Mouse (Mus musculus) G1E (cell line): ENCODE measurements around the gene Nod1. TPM values are rescaled to one million over a fixed set of nuclear protein-coding genes. Genes with fewer than 3 reads are reported as not detected.

Source experiments
- ATAC-seq: 2 replicates; pipeline ENCODE4 v1.8.0; 2016; ENCODE audit warnings: mild to moderate bottlenecking; ENCODE audit not compliant: insufficient number of reproducible peaks, poor library complexity, low FRiP score, severe bottlenecking; ENCODE audit errors: extremely low read depth
- DNase-seq: peaks from one replicate; pipeline ENCODE4 v3.0.0; 2012; ENCODE audit warnings: low spot score
- H3K27me3 ChIP-seq: 2 replicates; pipeline ENCODE4 v1.6.1; 2012; ENCODE audit warnings: mild to moderate bottlenecking, low read length, inconsistent platforms; ENCODE audit not compliant: insufficient read depth
- H3K36me3 ChIP-seq: replicated peaks from 2 replicates; pipeline ENCODE3; 2012; ENCODE audit warnings: mild to moderate bottlenecking, inconsistent platforms
- H3K4me1 ChIP-seq: 2 replicates; pipeline ENCODE4 v1.6.1; 2012; ENCODE audit warnings: low read depth, low read length, inconsistent platforms, mixed read lengths; ENCODE audit not compliant: insufficient read depth
- H3K4me3 ChIP-seq: 2 replicates; pipeline ENCODE4 v1.5.1; 2012; ENCODE audit warnings: low read depth, mild to moderate bottlenecking, inconsistent platforms, low read length, moderate library complexity, mixed read lengths
- H3K9me3 ChIP-seq: replicated peaks from 2 replicates; pipeline ENCODE4 v1.6.1; 2012; ENCODE audit warnings: inconsistent platforms
- CTCF ChIP-seq: IDR thresholded peaks from 2 replicates; pipeline ENCODE4 v1.5.1; 2012; ENCODE audit warnings: low read depth, low read length, inconsistent platforms, mixed read lengths
- GATA1 ChIP-seq: IDR thresholded peaks from 2 replicates; pipeline ENCODE4 v1.6.1; 2012; ENCODE audit warnings: borderline replicate concordance, low read length, inconsistent platforms, mixed read lengths
- GATA2 ChIP-seq: IDR thresholded peaks from 2 replicates; pipeline ENCODE4 v1.6.1; 2012; ENCODE audit warnings: low read depth, low read length, inconsistent platforms, borderline replicate concordance
- POLR2AphosphoS5 ChIP-seq: IDR thresholded peaks from 2 replicates; pipeline ENCODE4 v1.6.1; 2012; ENCODE audit warnings: low read depth, low read length, inconsistent platforms; ENCODE audit not compliant: insufficient replicate concordance
- TAL1 ChIP-seq: conservative IDR thresholded peaks from 2 replicates; pipeline ENCODE4 v1.6.1; 2012; ENCODE audit warnings: low read depth, low read length, inconsistent platforms, mixed read lengths
- polyA plus RNA-seq: library from polyadenylated mRNA; stranded (reverse); fragments of >175 nt; gene quantifications from 2 replicates; pipeline ENCODE4 v1.2.3, GENCODE M21; 2012
- total RNA-seq, 2 experiments: library from RNA; stranded (forward) in 1 of 2; stranded (reverse) in 1 of 2; fragments of 200-1000 nt in 1 of 2; fragments of >200 nt in 1 of 2; fragmentation: Nextera tagmentation in 1 of 2; gene quantifications; 2 replicates each; pipeline ENCODE4 v1.2.3; 2014 to 2017

The Nod1 gene
- total and polyA plus RNA-seq, 3 experiments: 0.03 to 0.11 TPM; not detected in 1

DNA sequence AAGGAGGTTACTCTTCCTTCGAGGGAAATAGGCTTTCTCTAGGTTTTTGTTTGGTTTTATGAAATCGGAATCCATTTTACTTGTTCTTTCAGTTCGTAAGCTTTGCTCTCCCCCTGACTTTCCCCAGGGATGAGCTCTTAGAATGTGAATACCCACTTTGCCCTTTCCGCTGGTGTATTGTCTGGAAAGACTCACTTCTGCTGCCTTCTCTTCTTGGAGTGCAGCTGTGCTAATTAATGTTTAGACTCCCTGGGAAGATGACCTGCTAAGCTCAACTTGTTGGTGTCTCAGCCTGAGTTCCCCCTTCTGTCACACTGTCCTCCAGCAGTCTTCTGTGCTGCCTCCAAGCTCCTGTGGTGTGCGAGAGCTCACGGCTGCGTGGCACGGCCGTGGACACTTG is 82.2 kb downstream of the Nod1 start:
- no peaks in the 10 kb centered on the region for H3K9me3 ChIP-seq
- H3K36me3 ChIP-seq: peaks cover 64% of the 10 kb centered on the region
- H3K4me1 ChIP-seq: no peaks in the 10 kb centered on the region
- ATAC-seq: no peak
- no peak overlapping the region for H3K4me3 ChIP-seq
- DNase-seq: no peak
- TF ChIP-seq GATA1: no peak
- no peak for TF ChIP-seq GATA2
- no peak for TF ChIP-seq POLR2AphosphoS5
- TF ChIP-seq TAL1: no peak
- TF ChIP-seq CTCF: no peak
- H3K27me3 ChIP-seq: no peaks in the 10 kb centered on the region

DNA sequence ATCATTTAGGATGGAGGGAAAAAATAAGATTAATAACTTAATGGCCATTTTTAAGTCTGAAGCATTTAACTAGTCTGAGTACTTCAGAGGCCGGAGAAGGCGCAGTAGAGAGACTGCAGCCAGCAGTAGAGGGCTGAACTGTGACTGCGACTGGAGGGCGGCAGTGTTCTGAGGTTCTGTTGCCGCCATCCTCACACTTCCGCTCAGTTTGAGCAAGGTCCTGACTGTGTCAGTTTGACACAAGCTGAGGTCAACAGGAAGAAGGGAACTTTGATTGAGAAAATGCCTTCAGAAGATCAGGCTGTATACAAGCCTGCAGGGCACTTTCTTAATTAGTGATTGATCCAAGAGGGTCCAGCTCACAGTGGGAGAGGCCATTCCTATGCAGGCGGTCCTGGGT is 86.2 kb downstream of the Nod1 start:
- H3K4me1 ChIP-seq: no peaks in the 10 kb centered on the region
- ATAC-seq: no peak
- no peak overlapping the region for H3K4me3 ChIP-seq
- DNase-seq: no peak
- no peaks in the 10 kb centered on the region for H3K9me3 ChIP-seq
- TF ChIP-seq CTCF (no peak), TAL1 (no peak), POLR2AphosphoS5 (no peak), GATA1 (no peak), GATA2 (no peak)
- H3K36me3 ChIP-seq: peaks cover 58% of the 10 kb centered on the region
- no peaks in the 10 kb centered on the region for H3K27me3 ChIP-seq

DNA sequence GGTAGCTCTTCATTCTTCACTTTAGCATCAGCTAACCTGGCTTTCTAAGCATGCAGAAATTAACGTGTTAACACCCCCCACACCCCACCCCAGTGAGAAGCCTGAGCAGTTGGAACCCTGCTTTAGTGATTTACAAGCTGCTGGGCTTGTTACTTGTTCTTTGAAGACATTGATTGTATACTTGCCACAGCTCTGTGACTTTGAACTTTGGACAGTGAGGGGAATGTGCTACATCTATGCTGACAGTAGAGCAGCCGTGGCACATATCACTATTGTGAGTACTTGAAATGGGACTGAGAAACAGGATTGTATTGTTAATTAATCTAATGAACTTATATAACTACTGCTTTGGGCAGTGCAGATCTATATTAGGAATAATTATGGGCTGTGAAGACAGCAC is 89.0 kb downstream of the Nod1 start:
- Histone ChIP-seq H3K4me3 (no peak overlapping the region), H3K36me3 (peaks cover 60% of the 10 kb centered on the region), H3K9me3 (no peaks in the 10 kb centered on the region), H3K27me3 (no peaks in the 10 kb centered on the region), H3K4me1 (no peaks in the 10 kb centered on the region)
- ATAC-seq (no peak), DNase-seq (no peak)
- TF ChIP-seq POLR2AphosphoS5 (no peak), GATA1 (no peak), GATA2 (no peak), TAL1 (no peak), CTCF (no peak)

DNA sequence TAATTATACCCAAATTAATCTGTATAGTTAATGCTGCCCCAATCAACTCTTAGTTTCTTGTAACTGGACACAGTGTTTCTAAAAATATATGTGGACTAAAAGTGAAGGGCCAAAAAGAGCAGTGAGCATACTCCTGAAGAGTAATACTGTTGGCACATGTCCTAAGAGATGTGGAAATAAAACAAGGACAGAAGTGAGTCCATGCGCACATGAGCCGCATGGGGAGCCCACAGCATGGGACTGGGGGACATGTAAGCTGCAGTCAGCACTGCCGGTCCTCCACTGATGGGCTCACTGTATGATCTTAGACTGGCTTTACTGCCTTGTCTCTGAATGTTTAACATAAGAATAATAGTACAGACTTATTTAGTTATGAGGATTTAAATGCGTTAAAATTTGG is 92.3 kb downstream of the Nod1 start:
- H3K4me3 ChIP-seq: no peak overlapping the region
- H3K36me3 ChIP-seq: peaks cover 47% of the 10 kb centered on the region
- no peak for DNase-seq
- no peaks in the 10 kb centered on the region for H3K9me3 ChIP-seq
- peaks cover 4% of the 10 kb centered on the region for H3K4me1 ChIP-seq
- TF ChIP-seq CTCF: no peak
- no peak for TF ChIP-seq GATA1
- TF ChIP-seq GATA2: no peak
- TF ChIP-seq TAL1: no peak
- no peak for TF ChIP-seq POLR2AphosphoS5
- no peaks in the 10 kb centered on the region for H3K27me3 ChIP-seq
- ATAC-seq: no peak

DNA sequence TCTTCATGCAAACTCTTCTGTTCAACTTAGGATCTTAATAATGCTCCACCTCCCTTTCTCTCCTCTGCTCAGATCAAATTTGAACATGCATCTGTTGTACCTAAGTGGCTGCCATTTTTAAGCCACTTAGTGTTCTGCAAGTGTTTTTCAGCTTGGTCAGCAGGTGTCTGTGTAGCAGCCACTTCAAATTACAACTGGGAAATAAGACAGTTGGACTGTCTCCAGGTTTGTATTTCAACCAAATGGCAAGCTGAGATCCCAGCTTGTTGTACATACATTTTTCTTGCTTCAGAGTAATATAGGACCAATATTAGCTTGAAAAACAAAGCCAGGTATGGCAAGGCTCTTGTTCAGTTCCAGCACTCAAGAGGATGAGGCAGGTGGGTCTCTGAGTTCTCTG is 93.9 kb downstream of the Nod1 start:
- H3K4me3 ChIP-seq: no peak overlapping the region
- ATAC-seq (no peak), DNase-seq (no peak)
- H3K4me1 ChIP-seq: peaks cover 4% of the 10 kb centered on the region
- H3K9me3 ChIP-seq: no peaks in the 10 kb centered on the region
- TF ChIP-seq GATA1 (no peak), CTCF (no peak), TAL1 (no peak), POLR2AphosphoS5 (no peak), GATA2 (no peak)
- peaks cover 46% of the 10 kb centered on the region for H3K36me3 ChIP-seq
- H3K27me3 ChIP-seq: no peaks in the 10 kb centered on the region

DNA sequence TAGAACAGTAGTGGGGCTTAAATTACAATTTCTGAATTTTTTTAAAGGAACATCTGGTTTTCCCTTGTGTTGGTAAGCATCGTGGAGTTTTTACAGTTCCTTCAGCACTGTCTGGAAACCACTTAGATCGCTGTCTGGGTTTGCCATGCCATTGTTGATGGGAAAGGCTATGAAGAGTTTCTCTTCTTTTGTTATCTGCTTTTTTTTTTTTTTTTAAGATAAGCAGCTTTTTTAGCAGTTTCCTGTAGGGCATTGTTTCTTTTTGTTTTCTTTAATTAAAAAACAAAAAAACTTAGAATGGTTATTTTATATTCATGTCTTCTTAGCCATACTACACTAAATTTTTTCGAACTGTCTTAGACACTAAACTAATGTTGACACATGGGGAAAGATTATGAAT is 94.8 kb downstream of the Nod1 start:
- DNase-seq (no peak), ATAC-seq (no peak)
- Histone ChIP-seq H3K4me3 (no peak overlapping the region), H3K27me3 (no peaks in the 10 kb centered on the region), H3K4me1 (peaks cover 4% of the 10 kb centered on the region), H3K36me3 (peaks cover 44% of the 10 kb centered on the region), H3K9me3 (no peaks in the 10 kb centered on the region)
- TF ChIP-seq GATA1 (no peak), POLR2AphosphoS5 (no peak), GATA2 (no peak), TAL1 (no peak), CTCF (no peak)

DNA sequence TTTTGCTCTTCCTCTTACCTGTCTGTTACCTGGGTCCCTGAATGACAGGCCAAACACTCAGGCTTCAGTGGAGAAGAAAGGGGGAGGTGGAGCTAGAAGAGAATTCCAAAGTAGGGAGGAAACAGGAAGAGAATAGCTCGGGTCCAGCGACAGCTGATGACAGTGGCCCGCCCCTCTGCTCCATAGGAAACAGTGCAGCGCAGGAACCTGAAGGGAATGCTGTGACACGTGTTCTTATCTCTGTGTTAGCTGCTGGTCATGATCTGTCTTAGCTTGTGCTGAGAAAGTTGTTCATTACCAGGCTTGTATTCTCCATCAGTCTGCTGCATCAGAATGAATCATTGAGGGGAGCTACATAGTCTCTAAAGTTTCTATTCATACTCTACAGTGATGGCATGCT is 95.6 kb downstream of the Nod1 start:
- Histone ChIP-seq H3K4me1 (peaks cover 4% of the 10 kb centered on the region), H3K27me3 (no peaks in the 10 kb centered on the region), H3K4me3 (no peak overlapping the region), H3K36me3 (peaks cover 45% of the 10 kb centered on the region), H3K9me3 (no peaks in the 10 kb centered on the region)
- no peak for TF ChIP-seq GATA1
- TF ChIP-seq TAL1: no peak
- TF ChIP-seq GATA2: no peak
- TF ChIP-seq CTCF: no peak
- no peak for TF ChIP-seq POLR2AphosphoS5
- DNase-seq (no peak), ATAC-seq (no peak)

Other genes starting within 250 kb of the Nod1 start
- 39.5 and 41.1 TPM in 2 replicates for gene Znrf2, start 155.7 kb downstream of the Nod1 start, total RNA-seq (2014; fragmentation: Nextera tagmentation)
- 45.2 and 49.4 TPM in 2 replicates for gene Znrf2, start 155.7 kb downstream of the Nod1 start, total RNA-seq (2017)
- 20.3 and 36.6 TPM in 2 replicates for gene Znrf2, start 155.7 kb downstream of the Nod1 start, polyA plus RNA-seq
- 7.4 and 15.5 TPM in 2 replicates for gene Ggct, start 20.3 kb upstream of the Nod1 start, total RNA-seq (2014; fragmentation: Nextera tagmentation)
- gene Ggct, start 20.3 kb upstream of the Nod1 start, total RNA-seq (2017): 5.1 and 13.9 TPM in 2 replicates
- 10.8 and 13.9 TPM in 2 replicates for gene Ggct, start 20.3 kb upstream of the Nod1 start, polyA plus RNA-seq
- gene Gars, start 65.4 kb upstream of the Nod1 start, total RNA-seq (2014; fragmentation: Nextera tagmentation): 160 and 165 TPM in 2 replicates
- 146 and 147 TPM in 2 replicates for gene Gars, start 65.4 kb upstream of the Nod1 start, total RNA-seq (2017)
- 130 and 136 TPM in 2 replicates for gene Gars, start 65.4 kb upstream of the Nod1 start, polyA plus RNA-seq
- not detected in 2 replicates for gene Crhr2, start 160.4 kb upstream of the Nod1 start, total RNA-seq (2014; fragmentation: Nextera tagmentation)
- gene Crhr2, start 160.4 kb upstream of the Nod1 start, total RNA-seq (2017): 0.12 and 0.22 TPM in 2 replicates
- not detected in 2 replicates for gene Crhr2, start 160.4 kb upstream of the Nod1 start, polyA plus RNA-seq
- gene Inmt, start 202.4 kb upstream of the Nod1 start, total RNA-seq (2014; fragmentation: Nextera tagmentation): not detected in 2 replicates
- not detected in 2 replicates for gene Inmt, start 202.4 kb upstream of the Nod1 start, total RNA-seq (2017)
- not detected in 2 replicates for gene Inmt, start 202.4 kb upstream of the Nod1 start, polyA plus RNA-seq
- gene Mindy4, start 230.8 kb upstream of the Nod1 start, total RNA-seq (2014; fragmentation: Nextera tagmentation): not detected in 2 replicates
- gene Mindy4, start 230.8 kb upstream of the Nod1 start, total RNA-seq (2017): 0.05 and 0.17 TPM in 2 replicates
- not detected in 2 replicates for gene Mindy4, start 230.8 kb upstream of the Nod1 start, polyA plus RNA-seq